Comparison of ENCODE assay signal across 14 mouse cellular contexts in the genomic region with DNA sequence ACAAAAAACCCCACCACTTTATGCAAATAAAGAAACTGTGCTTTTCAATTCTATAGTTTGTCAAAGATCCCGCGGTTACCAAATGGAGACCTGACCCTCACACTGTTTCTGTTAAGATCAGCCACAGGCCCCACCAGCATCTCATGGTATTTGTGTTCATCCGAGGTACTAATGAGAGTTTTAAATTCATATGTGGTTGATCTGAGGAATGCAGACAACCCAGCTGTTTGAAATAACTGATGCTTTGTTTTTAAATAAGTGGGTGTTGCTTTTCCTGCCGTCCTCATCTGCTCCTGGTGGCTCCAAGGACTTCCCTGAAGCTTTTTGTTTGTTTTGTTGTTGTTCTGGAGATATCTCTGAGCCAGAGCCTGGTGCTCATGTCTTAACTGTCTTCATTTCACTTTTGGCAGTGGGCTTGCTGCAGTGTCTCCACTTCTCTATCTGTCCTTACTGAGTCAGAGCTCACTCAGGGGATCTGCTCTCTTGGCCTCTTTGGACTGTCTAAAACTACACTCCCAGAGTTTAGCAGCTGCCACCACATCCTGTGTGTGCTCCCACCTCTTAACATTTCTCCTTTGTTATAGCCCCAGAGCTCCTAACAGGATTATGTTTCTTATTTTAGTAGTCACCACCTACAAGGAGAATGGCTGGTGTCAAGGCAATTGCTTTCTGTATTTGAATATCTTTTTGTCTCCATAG. TPM values are rescaled to one million over a fixed set of nuclear protein-coding genes. Genes with fewer than 3 reads are reported as not detected.
DNase-seq lines count a peak whose midpoint lies in the region; TF ChIP-seq lines count a peak whose summit lies in the region.
"Had no signal": no experiment of that assay in that cellular context is flagged by ENCODE, and none has a peak within 500 bp of the region (broad histone marks: within the 10 kb centered on the region; RNA-seq: fewer than 3 reads in every experiment).

No protein-coding gene starts in this region.

- WGBS in lung, adult 2 months = 37% methylated on average over 4 of the region's 4 CpGs

- peak; percentile 7 for DNase-seq in embryo, embryonic 11 days
- no peak for DNase-seq in embryo, embryonic 10 days (ENCODE audit: low spot score)
- peak; percentile 1 for DNase-seq in lung, postnatal 36 days
- no peak for DNase-seq in lung, adult 2 months
- DNase-seq in gastrocnemius, postnatal 25 days = peak; percentile 33
- peak; percentile 24 for DNase-seq in heart, postnatal 25 days (ENCODE audit: low spot score)
- no peak for DNase-seq in adrenal gland, postnatal 36 days
- DNase-seq in adrenal gland, postnatal 4 days (ENCODE audit: low spot score in 2 of 2) = no peak
- DNase-seq: adrenal gland, postnatal 14 days; cerebellum, postnatal 14 days; kidney, postnatal 25 days; thymus, postnatal 4 days had no signal

- TF ChIP-seq CTCF in lung, adult 2 months (IDR thresholded peaks at IDR 0.05; ENCODE audit: insufficient read depth, low read length) = no peak

- peaks cover 5% of the 10 kb centered on the region for H3K4me1 ChIP-seq in lung, adult 2 months (ENCODE audit: control insufficient read depth, insufficient read depth, low read length)

- no peak overlapping the region for H3K4me3 ChIP-seq in lung, adult 2 months (replicated peaks; ENCODE audit: extremely low read depth, low read depth, low read length)
- H3K4me3 ChIP-seq: hindbrain, embryonic 15.5 days had no signal

- TF ChIP-seq POLR2A in lung, adult 2 months (IDR thresholded peaks at IDR 0.05; ENCODE audit: borderline replicate concordance, extremely low read depth, low read depth, low read length) = no peak

- intact Hi-C loops in heart, postnatal 25 days (cut with DNase I) = loop anchor here (5.0 kb wide), 1 partner anchor 40 kb away; a partner anchor contains a TSS

RNA-seq across cellular contexts. Expression of a gene that starts 39.1 kb away (rescaled TPM):
- 5.7 and 8.0 TPM in 2 replicates for polyA plus RNA-seq in lung, adult 2 months (2012; rRNA removed)
- 1 to 10 TPM; 2.6 to 3.0 TPM for total RNA-seq in gastrocnemius, postnatal 25 days (2021)
- total RNA-seq in heart, postnatal 25 days (2021) = 100 to 1,000 TPM; 110 to 115 TPM
- 1 to 10 TPM; 1.7 to 3.2 TPM for total RNA-seq in adrenal gland, postnatal 36 days (2021)
- total RNA-seq in adrenal gland, postnatal 4 days (2021) = 10 to 100 TPM; 10.0 to 14.8 TPM
- total RNA-seq: MEL had no signal

Comparison
In these comparisons a context has a peak if more than half of its experiments do, and no peak if none do; other contexts are left out.
1. DNase-seq: peak in embryo, embryonic 11 days (single experiment), lung, postnatal 36 days (single experiment), gastrocnemius, postnatal 25 days (single experiment) and heart, postnatal 25 days (single experiment); none in embryo, embryonic 10 days (single experiment), lung, adult 2 months (single experiment), adrenal gland, postnatal 36 days (0 of 2) and adrenal gland, postnatal 4 days (0 of 2).
2. RNA of a gene that starts 39.1 kb away (total RNA-seq): 110 to 115 TPM in heart, postnatal 25 days; 10.0 to 14.8 TPM in adrenal gland, postnatal 4 days, 1.7 to 3.2 TPM in adrenal gland, postnatal 36 days and 2.6 to 3.0 TPM in gastrocnemius, postnatal 25 days; every median in the first group is over 4 times any median in the second.